Mouse (Mus musculus) E14TG2a.4 (cell line): ENCODE measurements around the gene Actr5.

Experiments
- CTCF ChIP-seq: conservative IDR thresholded peaks from 2 replicates; pipeline ENCODE4 v1.5.1; 2014; ENCODE audit warnings: low read length
- NANOG ChIP-seq: IDR thresholded peaks from 2 replicates; pipeline ENCODE4 v1.6.1; 2014; ENCODE audit warnings: borderline replicate concordance, low read length, mixed read lengths
- POU5F1 ChIP-seq: IDR thresholded peaks from 2 replicates; pipeline ENCODE4 v1.6.1; 2014; ENCODE audit warnings: low read length, borderline replicate concordance

DNA sequence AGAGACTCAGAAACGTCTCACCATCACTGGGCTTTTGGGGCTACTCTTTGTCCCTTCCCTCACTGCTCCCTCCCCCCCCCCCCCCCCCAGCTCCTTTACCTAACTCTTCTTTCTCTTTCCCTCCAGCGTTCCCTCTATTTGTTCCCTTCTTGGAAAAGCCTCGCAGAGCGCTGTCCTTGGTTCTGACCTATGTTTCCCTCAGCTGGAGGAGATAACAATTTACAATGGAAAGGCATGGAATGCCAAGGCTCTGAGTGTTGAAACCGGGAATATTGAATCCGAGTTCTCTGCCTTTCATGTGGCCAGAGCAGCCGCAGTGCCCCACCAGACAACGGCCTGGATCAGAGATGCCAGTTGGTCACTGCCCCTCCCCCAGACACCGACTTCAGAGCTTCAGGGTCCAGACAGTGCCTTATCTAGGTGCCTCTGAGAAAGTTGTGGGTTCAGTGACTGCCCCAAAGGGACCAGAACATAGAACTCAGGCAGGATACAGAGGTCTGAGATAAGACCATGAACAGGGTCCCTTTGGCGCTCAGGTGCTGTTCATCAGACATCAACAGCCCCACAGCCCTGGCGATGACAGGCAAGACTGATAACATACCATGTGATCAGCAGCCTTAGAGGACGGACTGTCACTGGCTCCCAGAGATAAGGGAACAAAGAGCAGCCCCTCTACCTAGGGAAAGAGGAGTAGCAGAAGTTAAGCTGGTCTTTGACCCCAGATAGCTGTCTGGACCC lies 39.9 kb upstream of the Actr5 start:
- TF ChIP-seq CTCF (no peak), POU5F1 (no peak), NANOG (no peak)
